ENCODE assay signal across 28 mouse cellular contexts in the genomic region with DNA sequence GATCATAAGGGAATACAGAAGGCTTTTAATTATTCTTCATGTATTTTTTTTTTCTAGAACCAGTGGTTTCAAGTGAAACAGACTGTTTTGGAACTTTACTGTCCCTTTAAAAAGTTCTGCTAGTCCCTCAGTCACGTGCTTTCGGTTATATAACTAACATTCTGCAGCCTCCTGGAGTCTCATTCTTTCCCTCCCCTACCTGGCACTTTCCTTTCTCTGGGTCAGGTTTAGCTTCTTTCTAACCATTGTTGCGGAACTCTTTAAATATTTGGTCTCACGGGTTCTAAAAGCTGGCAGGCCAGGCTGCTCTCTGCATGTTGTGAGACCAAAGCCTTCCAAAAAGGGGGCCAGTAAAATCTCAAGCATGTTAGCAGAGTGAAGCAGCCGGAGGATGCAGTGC.
A peak's percentile ranks its signal among the peaks of the same experiment; 100 is the strongest.
DNase-seq lines count a peak whose midpoint lies in the region; TF ChIP-seq lines count a peak whose summit lies in the region.
"Had no signal": no experiment of that assay in that cellular context is flagged by ENCODE, and none has a peak within 500 bp of the region (broad histone marks: within the 10 kb centered on the region; RNA-seq: fewer than 3 reads in every experiment).

No protein-coding gene starts in this region.

- no peak overlapping the region for H3K4me3 ChIP-seq in left cerebral cortex, adult 2 months
- H3K4me3 ChIP-seq: embryonic facial prominence, embryonic 15.5 days; forebrain, embryonic 15.5 days; heart, embryonic 12.5 days; hindbrain, embryonic 10.5 days; limb, embryonic 15.5 days; liver, embryonic 15.5 days; myocyte; neural tube, embryonic 13.5 days had no signal

- TF ChIP-seq CTCF in left cerebral cortex, adult 2 months (IDR thresholded peaks at IDR 0.05): no peak

- intact Hi-C loops in left cerebral cortex, adult 2 months (cut with DNase I): no loop called here

- no peak for DNase-seq in left cerebral cortex, adult 2 months (ENCODE audit: extremely low spot score in 1 of 2, low spot score in 2 of 2)
- no peak for DNase-seq in left cerebral cortex, adult 9 months (ENCODE audit: low spot score in 2 of 2)
- DNase-seq in brain, adult 2 months (ENCODE audit: low read depth, low spot score): peak; percentile 44
- peak; percentile 89 for DNase-seq in kidney, adult 9 months
- peak; percentile 55 to 70 for DNase-seq in kidney, postnatal 25 days
- DNase-seq in thymus, postnatal 14 days: no peak
- no peak for DNase-seq in urinary bladder, postnatal 25 days (ENCODE audit: low spot score)
- DNase-seq in adrenal gland, adult 8-10 months: no peak
- DNase-seq: adrenal gland, postnatal 36 days; cerebellum, adult 11 months; cerebellum, adult 9-11 months; gastrocnemius, postnatal 14 days; heart, adult 18-20 months; heart, postnatal 10 days; layer of hippocampus, adult 9-11 months; left cerebral cortex, postnatal 4 days; retina, postnatal 1 day; right cerebral cortex, postnatal 25 days; spleen, adult 18-20 months; thymus, postnatal 25 days had no signal

- peak overlapping the region; percentile 25; the same call in 1 of the 2 replicates for H3K27ac ChIP-seq in left cerebral cortex, adult 2 months
- H3K27ac ChIP-seq: embryonic facial prominence, embryonic 15.5 days; forebrain, embryonic 15.5 days; hindbrain, embryonic 10.5 days; limb, embryonic 15.5 days; liver, embryonic 15.5 days; neural tube, embryonic 13.5 days had no signal

Comparison
In these comparisons a context has a peak if more than half of its experiments do, and no peak if none do; other contexts are left out.
1. DNase-seq: peak in brain, adult 2 months (single experiment), kidney, adult 9 months (single experiment) and kidney, postnatal 25 days (2 of 2); none in left cerebral cortex, adult 2 months (0 of 2), left cerebral cortex, adult 9 months (0 of 2), thymus, postnatal 14 days (single experiment), urinary bladder, postnatal 25 days (single experiment) and adrenal gland, adult 8-10 months (single experiment).